Mouse (Mus musculus): ENCODE results near the gene Hpse2.
A peak's percentile ranks its signal among the peaks of the same experiment; 100 is the strongest.
"Not testable (repeated sequence)": the region's sequence is repeated elsewhere in the genome, so short reads cannot be mapped to it uniquely, and the experiment has no call there.

The Hpse2 gene

DNA sequence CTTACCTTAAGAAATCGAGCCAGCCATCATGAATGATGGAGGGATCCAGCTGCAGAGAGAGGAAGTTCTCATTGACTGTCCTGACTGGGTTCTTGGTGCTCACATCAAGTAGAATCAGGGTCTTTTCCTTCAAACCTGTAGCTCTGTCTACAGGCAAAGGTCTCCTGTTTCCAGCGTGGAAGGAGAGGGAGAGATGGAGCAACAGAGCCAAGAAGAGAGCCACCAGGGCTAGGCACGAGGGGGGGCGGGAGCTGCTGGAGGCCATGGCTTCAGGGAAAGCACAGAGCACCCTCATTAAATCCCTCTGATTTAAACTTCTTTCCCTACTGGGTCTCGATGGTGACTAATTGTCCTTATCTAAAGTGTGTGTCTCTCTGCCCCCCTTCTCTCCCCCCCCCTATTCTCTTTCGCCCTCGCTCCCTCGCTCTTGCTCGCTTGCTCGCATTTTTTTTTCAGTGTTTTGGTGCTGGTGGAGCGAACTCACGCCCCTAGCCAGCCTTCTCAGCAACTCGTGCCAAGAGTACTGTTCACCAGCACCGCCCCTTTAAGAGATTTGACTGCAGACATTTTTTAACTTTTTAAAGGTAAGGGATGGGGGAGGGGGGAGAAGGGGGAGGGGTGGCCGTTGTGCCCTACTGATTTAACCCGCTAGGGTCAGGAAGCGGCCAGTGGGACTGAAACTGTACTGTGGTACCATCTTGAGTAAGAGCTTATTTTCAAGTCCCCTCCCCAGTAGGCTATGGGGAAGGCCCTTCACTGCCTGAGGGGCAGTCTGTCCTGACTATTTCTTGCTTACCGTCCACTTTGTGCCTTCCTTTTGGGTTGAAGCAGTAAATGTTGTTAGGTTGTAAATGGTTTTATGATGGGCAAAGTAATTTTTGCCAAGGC lies at the start of gene Hpse2:
TSS of gene Hpse2 (minus strand) at position 339 of the 888 bp plus-strand sequence.
- DNase-seq (ENCODE audit: low spot score in 2 of 2), result no peak

DNA sequence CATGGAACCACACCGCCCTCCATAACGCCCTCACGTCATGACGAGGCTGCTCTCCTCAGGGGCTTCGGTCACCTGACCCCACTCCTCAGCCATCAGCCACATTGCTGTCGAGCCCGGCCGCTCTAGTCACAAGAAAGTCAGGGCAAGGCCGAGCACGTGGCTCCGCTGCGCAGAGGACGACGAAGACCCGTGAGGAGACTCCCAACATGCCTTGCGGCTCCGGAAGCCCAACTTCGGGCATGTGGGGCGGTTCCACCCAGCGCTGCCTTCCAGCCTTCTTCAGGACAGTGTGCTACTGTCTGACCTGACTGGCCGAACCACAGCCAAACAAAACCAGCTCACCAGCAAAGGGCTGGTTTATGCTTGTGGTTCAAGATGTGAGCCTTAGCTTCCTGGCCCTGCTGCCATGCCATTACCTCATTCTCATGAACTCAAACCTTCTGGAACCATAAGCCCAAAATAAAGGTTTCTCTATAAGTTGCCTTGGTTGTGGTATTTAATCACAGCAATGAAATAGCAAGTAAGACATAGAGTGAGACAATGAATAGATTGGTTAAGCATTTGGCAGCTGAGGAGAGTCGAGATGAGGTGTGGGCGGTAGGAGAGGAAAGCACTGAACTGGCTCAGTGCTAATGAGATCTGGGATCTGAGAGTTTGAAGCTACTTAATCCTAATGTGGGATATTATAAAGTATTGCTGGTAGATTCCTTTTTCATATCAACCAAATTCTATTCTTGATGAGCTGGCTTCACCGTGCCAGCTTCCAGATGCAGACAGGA lies 39.5 kb upstream of the Hpse2 start:
- DNase-seq (ENCODE audit: low spot score in 2 of 2), result no peak

DNA sequence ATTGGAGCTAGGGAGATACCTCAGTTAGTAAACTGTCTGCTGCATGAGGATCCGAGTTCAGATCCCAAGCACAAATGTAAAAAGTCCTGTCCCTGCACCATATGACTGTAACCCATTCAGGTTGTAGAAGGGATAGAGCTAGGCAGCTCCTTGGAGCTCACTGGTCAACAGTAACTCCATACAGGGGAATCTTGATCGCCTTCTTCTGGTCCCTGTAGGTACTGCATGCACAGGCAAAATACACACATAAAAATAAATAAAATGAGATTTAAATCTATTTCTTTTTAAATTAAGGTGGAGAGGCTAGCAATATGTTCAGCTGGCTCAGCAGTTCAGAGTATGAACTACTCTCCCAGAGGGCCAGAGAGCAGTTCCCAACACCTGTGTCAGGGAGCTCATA lies 35.9 kb upstream of the Hpse2 start:
- DNase-seq (ENCODE audit: low spot score in 2 of 2), result no peak

DNA sequence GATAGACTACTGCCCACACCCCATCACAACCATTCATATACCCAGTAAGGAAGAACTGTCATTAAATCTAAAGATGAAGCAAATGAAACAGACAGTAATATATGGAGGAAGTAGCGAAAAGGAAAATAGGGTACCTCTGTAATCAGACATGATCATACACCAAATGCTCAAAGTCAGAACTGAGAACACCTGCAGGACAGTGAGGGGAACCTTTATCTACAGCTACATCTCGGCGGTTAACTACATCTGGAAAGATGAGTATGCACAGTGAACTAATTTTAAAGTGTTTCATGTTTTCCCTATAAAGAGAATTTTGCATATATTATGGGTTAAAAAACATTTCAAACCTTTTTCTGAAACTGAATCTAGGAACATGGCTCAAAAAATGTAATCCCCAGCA lies 32.4 kb upstream of the Hpse2 start:
- DNase-seq (ENCODE audit: low spot score in 2 of 2), result no peak

DNA sequence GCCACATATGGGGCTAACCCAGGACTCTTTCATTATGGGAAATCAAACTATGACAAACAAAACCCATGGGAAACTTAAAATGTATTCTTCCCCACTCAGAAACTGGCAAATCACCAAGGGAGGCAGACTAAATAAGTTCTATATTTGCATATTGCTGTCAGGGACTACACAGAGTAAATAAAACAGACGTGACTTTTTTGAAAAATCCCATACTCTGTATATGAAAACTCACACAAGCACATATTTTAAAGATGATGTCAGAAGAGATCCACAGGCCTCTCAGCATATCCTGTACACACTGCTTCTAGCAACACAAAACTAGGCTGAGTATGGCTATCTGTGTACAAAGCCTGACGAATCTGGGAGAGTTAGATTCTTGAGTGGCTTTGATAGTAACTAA lies 27.4 kb upstream of the Hpse2 start:
- DNase-seq (ENCODE audit: low spot score in 2 of 2), result no peak

DNA sequence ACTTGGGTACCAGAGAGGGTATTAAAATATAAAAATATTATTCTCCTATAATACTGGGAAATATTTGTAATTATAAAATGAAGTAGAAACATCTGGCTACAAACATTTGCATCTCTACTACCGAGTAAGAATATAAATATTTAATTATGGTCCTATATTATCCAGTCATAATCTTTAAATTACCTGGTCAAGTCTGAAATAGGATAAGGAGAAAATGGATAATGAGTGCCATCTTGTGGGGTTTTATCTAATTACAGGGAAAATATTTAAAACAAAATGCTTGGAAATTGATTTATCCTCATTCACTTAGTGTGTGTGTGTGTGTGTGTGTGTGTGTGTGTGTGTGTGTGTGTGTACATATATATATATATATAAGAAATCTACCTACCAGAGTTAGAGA lies 19.0 kb upstream of the Hpse2 start:
- no peak for DNase-seq (ENCODE audit: low spot score in 2 of 2)

DNA sequence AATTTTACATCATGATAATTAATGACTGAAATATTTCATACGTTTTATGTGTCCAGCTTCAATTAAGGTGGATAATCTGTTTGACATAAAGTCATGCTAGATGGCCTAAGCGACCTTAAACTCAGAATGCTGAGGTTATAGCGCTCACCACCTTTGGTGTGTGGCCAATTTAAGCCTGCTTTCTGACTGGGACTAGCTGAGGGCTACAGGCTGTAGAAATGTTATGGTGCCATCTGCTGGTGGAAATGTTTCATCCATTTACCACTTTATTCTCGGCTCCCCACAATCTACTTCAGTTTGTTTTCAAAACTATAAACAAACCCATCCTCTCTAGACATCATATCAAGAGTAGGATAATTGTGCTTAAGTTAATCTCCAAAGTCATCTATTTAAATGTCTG lies 8.2 kb upstream of the Hpse2 start:
- DNase-seq (ENCODE audit: low spot score in 2 of 2), result peak in 1 of 2 experiments; percentile 25

DNA sequence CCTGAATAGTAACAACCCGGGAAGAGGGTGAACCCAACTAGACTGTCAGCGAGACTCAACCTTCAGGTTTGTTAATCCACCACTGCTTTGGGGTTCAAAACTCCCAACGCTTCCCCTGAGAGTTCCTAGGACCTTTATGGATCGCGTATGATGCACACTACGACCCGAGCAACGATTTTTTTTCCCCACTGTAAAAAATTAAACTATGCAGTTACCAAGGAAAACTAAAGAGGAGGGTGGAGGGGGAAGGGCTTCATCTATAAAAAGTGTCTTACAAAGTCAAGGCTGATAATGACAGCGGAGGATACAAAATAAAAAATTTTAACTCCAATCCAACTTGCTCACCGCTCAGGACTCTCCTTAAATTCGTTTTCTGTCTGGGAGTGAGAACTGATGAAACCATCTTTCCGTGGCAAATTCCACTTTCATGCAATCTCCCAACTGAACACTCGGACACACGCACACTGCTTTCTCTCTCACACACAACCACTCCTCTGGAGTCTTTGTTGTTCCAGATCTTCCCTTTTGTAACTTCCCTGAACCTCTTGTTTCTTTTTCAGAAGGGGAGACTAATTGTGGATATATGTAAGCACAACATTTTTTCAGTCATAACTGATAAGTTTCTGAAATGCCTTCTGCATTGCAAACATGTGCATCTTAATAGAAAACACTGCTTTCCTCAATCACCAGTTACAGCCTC lies 934 bp downstream of the Hpse2 start:
- no peak for DNase-seq (ENCODE audit: low spot score in 2 of 2)

DNA sequence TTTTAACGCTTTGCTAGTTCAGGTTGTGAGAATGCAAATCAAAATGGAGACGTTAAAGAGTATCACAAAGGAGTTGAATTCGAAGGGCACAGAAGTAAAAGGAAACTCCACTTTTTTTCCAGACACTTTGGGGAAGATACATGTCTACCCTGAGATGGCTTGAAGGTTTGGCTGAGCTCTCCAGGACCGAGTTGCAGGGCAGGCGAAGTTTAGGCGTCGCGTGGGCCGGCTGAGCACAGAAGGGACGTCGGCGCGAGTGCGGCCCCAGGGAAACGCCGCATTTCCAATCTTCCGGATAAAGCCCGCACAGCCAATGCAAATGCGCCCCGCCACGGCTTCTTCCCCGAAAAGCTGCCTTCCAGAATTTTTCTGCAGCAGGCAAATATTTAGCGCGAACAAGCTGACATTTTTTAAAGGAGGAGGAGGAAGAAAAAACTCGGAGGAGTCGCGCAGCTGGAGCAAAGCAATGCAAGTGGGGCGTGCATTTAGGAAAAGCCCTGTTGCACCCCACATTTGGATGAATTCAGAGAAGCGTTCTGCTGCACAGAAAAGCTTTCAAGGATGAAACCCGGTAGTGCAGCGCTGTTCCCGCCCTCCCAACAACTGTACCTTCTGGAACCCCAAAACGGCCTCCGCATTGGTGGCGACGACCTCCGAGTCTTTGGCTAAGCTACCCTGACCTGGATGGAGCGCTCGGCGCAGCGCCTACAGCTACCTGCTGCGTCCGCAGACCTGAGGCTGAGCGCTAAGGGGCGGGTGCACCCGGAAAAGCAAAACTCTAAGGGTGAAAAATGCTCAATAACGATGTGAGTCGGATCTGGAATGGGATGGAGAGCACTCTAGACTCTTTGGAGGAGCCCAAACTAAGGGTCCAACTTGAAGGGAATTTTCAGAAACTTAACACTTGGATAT lies 1.9 kb downstream of the Hpse2 start:
- no peak for DNase-seq (ENCODE audit: low spot score in 2 of 2)

DNA sequence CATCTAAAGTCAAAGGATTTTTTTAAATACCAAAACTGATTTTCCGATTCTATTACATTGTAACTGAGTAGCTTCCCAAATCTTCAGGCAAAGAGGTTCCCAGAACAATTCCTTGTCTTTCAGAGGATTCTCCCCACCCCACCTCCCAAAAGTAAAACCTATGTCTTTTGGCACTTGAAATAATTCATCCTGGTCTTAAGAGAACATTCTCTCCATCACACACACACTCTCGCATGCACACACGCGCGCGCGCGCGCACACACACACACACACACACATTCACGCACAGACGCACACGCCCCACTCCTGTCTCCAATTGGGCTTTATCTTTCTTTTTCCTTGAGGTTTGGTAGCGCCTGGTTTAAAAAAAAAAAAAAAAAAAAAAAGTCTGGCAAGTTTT lies 2.7 kb downstream of the Hpse2 start:
- no peak for DNase-seq (ENCODE audit: low spot score in 2 of 2)

DNA sequence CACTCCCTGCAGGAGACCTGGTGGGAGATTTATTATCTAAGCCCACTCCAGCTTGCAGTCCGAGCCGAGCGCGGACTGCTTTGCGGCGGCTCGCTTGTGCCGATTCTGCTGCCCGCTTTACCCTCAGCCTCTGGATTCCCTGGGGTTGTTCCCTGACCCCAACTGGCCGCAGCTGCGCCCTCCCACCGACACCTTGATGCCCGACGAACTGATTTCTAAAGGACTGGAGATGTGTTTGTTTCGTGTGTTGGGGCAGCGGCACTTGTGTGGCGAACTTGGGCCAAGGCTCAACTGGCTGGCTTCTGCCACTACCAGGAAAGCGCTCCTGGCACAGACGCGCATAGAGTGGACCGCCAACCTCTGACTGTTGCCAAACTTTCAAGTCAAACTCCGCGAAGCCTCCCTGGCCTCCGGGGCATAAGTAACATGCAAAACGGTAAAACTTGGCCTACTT lies 3.1 kb downstream of the Hpse2 start:
- DNase-seq (ENCODE audit: low spot score in 2 of 2), result no peak

DNA sequence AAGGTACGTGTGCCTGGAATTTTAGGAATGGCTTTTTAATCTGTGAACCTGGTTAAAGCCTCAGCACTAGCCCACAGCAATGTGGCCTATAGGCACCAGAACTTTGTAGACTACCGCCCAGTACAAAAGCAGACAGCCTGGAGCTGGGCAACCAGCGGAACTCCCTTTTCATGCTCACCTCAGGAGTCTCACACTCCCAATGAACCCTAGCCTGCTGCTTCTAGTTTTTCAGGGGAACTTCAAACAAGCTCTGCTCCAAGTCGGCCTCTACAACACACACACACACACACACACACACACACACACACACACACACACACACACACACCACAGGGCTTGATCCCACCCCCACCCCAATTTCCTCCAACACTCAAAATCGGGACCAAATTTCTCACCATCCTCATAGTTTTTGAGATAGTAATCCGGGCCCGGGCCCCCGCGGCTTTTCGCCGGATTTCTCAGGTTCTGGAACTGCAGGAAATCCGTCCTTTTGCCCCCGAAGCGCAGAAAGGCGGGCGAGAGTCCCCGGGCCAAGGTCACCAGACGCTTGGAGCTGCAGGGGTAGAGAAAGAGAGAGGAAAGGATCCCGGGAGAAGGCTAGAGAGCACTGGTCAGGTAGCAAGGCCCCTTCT lies 3.7 kb downstream of the Hpse2 start:
- DNase-seq (ENCODE audit: low spot score in 2 of 2), result no peak

DNA sequence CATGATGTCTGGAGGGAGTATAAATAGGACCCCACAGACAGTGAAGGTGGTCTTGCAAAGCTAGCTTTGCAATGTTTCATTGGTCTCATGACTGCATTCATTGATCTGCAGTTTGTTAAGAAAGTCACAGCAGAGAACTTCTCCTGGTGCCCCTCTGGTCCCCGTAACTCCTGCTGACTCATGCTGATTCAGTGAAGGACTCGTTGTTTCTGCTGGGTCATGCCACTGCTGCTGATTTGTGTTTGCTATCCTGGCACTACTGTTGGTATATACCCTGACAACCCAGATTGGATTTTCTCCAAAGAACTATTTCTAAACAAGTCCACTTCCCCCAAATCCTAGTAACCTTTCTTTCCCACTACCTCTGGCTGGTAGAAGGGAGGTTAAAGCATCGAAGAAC lies 29.3 kb downstream of the Hpse2 start:
- DNase-seq (ENCODE audit: low spot score in 2 of 2), result no peak

DNA sequence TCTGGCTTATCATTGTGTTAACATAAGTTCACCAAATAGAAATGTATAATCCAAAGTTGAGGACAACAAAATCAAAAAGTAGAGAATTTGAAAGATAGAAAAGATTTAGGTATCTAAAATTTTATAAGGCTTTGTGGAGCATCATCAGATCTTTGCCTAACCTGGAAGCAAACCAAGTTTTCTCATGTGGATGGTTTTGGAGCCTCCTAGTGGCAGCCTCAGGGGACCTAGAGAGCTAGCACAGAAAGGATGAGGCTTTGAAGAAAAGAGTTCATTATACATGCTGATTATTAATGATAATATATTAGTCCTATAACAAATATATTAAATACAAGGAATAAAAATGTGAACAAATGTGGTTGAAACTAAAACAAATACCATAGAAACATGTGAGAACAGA lies 77.0 kb downstream of the Hpse2 start:
- DNase-seq (ENCODE audit: low spot score in 2 of 2), result no peak

DNA sequence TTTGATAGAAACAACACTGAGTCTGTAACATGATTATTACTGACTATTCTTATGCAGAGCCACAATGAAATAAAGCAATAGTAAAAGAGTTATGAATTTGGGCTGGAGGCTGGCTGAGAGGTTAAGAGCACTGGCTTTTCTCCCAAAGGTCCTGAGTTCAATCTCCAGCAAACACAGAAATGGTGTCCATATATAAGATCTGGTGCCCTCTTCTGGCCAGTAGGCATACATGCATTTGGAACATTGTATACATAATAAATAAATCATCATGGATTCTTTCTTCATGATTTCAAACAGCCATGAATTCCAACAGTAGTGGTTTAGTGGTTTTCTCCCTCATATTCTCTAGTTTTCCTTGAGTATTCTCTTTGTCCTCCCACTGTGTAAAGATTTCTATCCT lies 81.4 kb downstream of the Hpse2 start:
- no peak for DNase-seq (ENCODE audit: low spot score in 2 of 2)

DNA sequence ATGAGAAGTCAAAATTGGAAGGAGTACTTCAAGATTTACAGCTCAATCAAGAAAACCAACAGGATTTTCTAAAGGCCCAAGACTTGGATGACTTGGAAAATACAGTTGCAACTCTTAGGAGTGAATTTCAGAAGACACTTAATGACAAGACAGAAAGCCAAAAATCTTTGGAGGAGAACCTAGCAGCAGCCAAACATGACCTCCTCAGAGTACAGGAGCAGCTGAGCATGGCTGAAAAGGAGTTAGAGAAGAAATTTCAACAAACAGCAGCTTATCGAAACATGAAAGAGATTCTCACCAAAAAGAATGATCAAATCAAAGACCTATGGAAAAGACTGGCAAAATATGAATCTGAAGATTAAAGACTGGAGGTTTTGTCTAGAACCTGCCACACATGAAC lies 106.8 kb downstream of the Hpse2 start:
- DNase-seq (ENCODE audit: low spot score in 2 of 2), result not testable (repeated sequence)

DNA sequence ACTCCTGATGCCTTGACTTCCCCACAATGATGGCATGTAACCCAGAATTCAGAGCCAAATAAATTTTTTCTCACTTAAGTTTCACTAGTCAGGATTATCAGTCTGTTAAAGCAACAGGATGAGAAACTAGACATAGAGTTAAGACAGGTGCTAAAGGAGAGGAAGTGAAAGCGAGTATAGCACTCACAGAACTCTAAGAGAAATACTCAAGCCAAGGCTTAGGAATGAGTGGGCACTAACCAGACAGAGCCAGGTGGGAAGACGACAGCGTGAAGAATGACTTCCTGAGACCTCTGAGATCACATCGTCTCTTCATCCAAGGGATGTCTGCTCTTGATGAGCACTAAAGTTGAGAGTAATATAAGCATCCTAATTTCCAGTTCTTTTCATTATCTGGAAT lies 144.2 kb downstream of the Hpse2 start:
- no peak for DNase-seq (ENCODE audit: low spot score in 2 of 2)

DNA sequence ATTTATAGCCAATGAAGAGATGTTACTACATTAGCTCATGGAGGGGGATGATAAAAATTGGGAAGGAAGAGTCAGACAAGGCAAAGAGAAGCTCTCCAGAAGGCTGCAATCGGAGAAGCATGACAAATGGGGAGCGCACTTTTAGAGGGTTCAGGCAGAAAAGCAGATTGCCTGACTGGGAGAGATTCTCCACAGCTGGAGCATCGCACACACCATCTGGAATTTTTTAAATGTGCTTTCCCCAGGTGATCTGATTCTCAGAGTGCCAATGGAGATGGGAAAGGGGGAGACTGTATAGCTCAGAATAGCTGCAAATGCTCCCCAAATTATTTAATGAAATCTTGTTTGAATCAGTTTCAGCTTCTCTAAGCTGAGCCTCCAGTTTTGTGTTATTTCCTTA lies 156.4 kb downstream of the Hpse2 start:
- no peak for DNase-seq (ENCODE audit: low spot score in 2 of 2)

DNA sequence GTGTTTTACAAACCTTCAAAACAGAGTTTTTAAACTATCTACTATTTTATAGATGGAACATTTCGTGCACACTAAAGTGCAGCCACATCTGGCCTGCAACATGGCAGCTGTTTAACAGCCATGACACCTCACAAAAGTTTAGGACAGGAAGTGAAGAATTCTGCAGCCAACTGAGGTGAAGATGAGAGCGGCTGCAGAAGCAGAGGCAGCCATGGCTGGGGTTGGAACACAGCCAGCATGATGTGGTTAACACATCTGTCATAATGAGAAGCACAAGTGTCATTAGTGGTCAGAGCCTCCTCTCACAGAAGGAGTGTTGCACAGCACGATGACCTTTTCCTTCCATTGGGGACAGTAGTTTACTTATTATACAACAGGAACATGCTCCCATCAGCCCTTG lies 194.6 kb downstream of the Hpse2 start:
- no peak for DNase-seq (ENCODE audit: low spot score in 2 of 2)

DNA sequence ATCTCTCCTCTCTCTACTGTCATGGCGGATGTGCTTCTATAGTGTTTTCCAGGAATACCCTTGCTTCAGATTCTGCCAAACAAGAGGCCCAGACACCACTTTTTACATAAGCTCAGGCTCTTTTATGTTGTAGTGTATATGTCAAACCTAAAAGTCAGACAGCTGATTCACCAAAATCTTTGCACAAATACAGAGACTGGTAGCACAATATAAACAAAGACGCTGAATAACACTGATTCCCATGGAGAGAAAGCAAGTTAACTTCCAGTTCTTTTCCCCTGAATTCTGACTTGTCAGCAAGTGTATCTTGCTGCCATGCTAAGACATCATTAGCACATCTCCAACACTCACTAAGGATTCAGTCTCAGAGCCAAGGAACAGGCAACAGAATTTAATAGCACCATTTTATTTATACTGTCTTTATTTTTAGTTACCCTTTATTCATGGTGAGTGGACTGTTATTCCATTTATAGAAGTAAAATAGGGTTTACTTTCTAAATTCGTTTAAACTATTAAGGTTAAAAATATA lies 212.7 kb downstream of the Hpse2 start:
- DNase-seq (ENCODE audit: low spot score in 2 of 2), result no peak

DNA sequence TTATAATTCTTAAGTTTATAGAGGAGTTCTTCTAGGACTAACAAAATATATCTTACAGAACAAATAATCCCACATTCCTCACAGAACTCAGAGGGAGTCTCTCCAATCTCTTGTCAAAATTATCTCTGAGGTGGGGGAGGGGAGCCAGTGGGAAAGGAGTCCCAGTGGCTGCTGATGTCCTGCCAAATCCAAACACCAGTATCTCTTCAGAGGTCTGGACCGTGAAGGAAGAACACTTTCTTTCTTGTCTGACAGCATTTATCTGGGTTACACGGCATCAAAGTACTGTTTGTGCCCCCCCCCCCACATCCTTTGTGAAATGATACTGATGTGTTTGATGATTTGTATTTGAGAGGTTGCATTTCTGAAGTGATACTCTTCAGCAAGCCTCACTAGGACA lies 213.3 kb downstream of the Hpse2 start:
- DNase-seq (ENCODE audit: low spot score in 2 of 2), result no peak

Measured in spleen, postnatal 10 days (tissue).